ENCODE assay signal across 26 mouse cellular contexts in the genomic region with DNA sequence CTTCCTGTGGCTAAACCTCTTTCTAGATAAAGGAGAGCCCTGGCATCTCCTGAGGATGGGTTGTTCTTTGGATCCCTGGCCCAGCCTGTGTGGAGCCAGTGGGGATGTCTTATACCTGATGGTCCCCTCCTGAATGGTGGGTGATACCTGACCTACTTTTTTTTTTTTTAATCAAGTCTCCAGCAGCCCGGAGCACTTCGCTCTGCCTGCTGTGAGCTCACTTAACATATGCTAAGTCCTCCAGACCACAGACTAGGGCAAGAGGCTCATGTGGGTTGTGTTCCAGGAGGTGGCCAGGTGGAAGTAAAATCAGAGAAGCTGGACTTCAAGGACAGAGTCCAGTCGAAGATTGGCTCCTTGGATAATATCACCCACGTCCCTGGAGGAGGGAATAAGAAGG.
"Had no signal": no experiment of that assay in that cellular context is flagged by ENCODE, and none has a peak within 500 bp of the region (broad histone marks: within the 10 kb centered on the region; RNA-seq: fewer than 3 reads in every experiment).

No protein-coding gene starts in this region.

- H3K27ac ChIP-seq: gastrocnemius, adult 2 months; heart, embryonic 10.5 days; hindbrain, embryonic 10.5 days; hindbrain, embryonic 12.5 days; hindbrain, embryonic 14.5 days; intestine, embryonic 15.5 days; limb, embryonic 13.5 days; limb, embryonic 15.5 days; liver, embryonic 13.5 days; liver, embryonic 15.5 days had no signal

- H3K4me3 ChIP-seq: gastrocnemius, adult 2 months; heart, embryonic 10.5 days; heart, embryonic 12.5 days; hindbrain, embryonic 10.5 days; hindbrain, embryonic 12.5 days; intestine, embryonic 15.5 days; limb, embryonic 13.5 days; limb, embryonic 15.5 days; liver, embryonic 13.5 days; liver, embryonic 15.5 days had no signal

- H3K9me3 ChIP-seq: heart, embryonic 10.5 days; heart, embryonic 12.5 days; hindbrain, embryonic 12.5 days; intestine, embryonic 15.5 days; limb, embryonic 13.5 days; limb, embryonic 15.5 days; liver, embryonic 13.5 days; liver, embryonic 15.5 days had no signal

- H3K27me3 ChIP-seq: intestine, embryonic 15.5 days; limb, embryonic 15.5 days; liver, embryonic 13.5 days; liver, embryonic 15.5 days had no signal

- ATAC-seq: hindbrain, embryonic 16.5 days; inflammation-experienced regulatory T-cells, adult 6 months; intestine, embryonic 15.5 days; intestine, postnatal 0 days had no signal

- DNase-seq: gastrocnemius, adult 2 months; gastrocnemius, postnatal 10 days; gastrocnemius, postnatal 25 days; heart, adult 18-20 months; heart, postnatal 10 days; heart, postnatal 4 days; kidney, adult 18-20 months; kidney, adult 8-10 months; kidney, postnatal 10 days; kidney, postnatal 36 days; layer of hippocampus, adult 9-11 months; layer of hippocampus, postnatal 36 days; left cerebral cortex, postnatal 4 days; liver, embryonic 13.5 days had no signal

- H3K36me3 ChIP-seq: heart, embryonic 10.5 days; heart, embryonic 12.5 days; intestine, embryonic 15.5 days; limb, embryonic 13.5 days; limb, embryonic 15.5 days; liver, embryonic 13.5 days; liver, embryonic 15.5 days had no signal

- H3K9ac ChIP-seq: heart, embryonic 12.5 days; hindbrain, embryonic 12.5 days; hindbrain, embryonic 14.5 days; intestine, embryonic 15.5 days; limb, embryonic 13.5 days; limb, embryonic 15.5 days; liver, embryonic 13.5 days; liver, embryonic 15.5 days had no signal

- H3K4me2 ChIP-seq: heart, embryonic 12.5 days; hindbrain, embryonic 12.5 days; hindbrain, embryonic 14.5 days; intestine, embryonic 15.5 days; limb, embryonic 13.5 days; limb, embryonic 15.5 days; liver, embryonic 13.5 days; liver, embryonic 15.5 days had no signal
